Mouse (Mus musculus) kidney, postnatal 0 days (tissue): ENCODE data around the gene Chil1. TPM values are rescaled to one million over a fixed set of nuclear protein-coding genes. Genes with fewer than 3 reads are reported as not detected.

Experiments used
- ATAC-seq: fragments of 200-750 bp; cut with Nextera tagmentation; replicated peaks from 2 replicates; pipeline ENCODE4 v1.8.0; 2017; ENCODE audit warnings: low read depth, moderate number of reproducible peaks, moderate TSS enrichment, moderate library complexity; ENCODE audit not compliant: low FRiP score
- DNase-seq: peaks from one replicate; pipeline ENCODE4 v3.0.0-alpha.2; 2016; ENCODE audit warnings: low spot score
- H3K27ac ChIP-seq: fragments of 300-500 bp; sonication (generic); 2 replicates; pipeline ENCODE4 v1.5.1; 2014; ENCODE audit warnings: mild to moderate bottlenecking
- H3K27me3 ChIP-seq: fragments of 300-500 bp; sonication (generic); 2 replicates; pipeline ENCODE4 v1.6.1; 2014; ENCODE audit warnings: low read length, mixed read lengths; ENCODE audit not compliant: insufficient read depth
- H3K36me3 ChIP-seq: fragments of 300-500 bp; sonication (generic); 2 replicates; pipeline ENCODE4 v1.6.1; 2014; ENCODE audit warnings: low read length, mixed read lengths; ENCODE audit not compliant: insufficient read depth
- H3K4me1 ChIP-seq: fragments of 300-500 bp; sonication (generic); replicated peaks from 2 replicates; pipeline ENCODE4 v1.6.1; 2014; ENCODE audit warnings: antibody characterized with exemption, low read length, mixed read lengths; ENCODE audit not compliant: insufficient read depth
- H3K4me2 ChIP-seq: fragments of 300-500 bp; sonication (generic); 2 replicates; pipeline ENCODE4 v1.6.1; 2014; ENCODE audit warnings: mild to moderate bottlenecking, low read length, moderate library complexity, mixed read lengths
- H3K4me3 ChIP-seq: fragments of 300-500 bp; sonication (generic); replicated peaks from 2 replicates; pipeline ENCODE4 v1.5.1; 2014; ENCODE audit warnings: low read depth, low read length
- H3K9ac ChIP-seq: fragments of 300-500 bp; sonication (generic); 2 replicates; pipeline ENCODE4 v1.6.1; 2014; ENCODE audit warnings: low read depth, low read length
- H3K9me3 ChIP-seq: fragments of 300-500 bp; sonication (generic); replicated peaks from 2 replicates; pipeline ENCODE4 v1.6.1; 2016; ENCODE audit warnings: low read length, inconsistent platforms, mixed read lengths
- CTCF ChIP-seq: IDR thresholded peaks from 2 replicates; pipeline ENCODE4 v1.5.1; 2016; ENCODE audit warnings: antibody characterized with exemption, low read depth, mild to moderate bottlenecking, moderate library complexity
- WGBS: fragments of 180-500 bp; shearing (Covaris S2); extraction: QIAGEN DNeasy Blood & Tissue Kit; methylation state at CpG from one replicate; pipeline ENCODE4 v1.1.7; 2014; 5-methylcytosine and 5-hydroxymethylcytosine counted together
- polyA plus RNA-seq: library from polyadenylated mRNA; unstranded; fragments of >200 nt; fragmentation: Nextera tagmentation; extraction: Ambion mirVana; gene quantifications from 2 replicates; pipeline ENCODE4 v1.2.1, GENCODE M21; 2015

Gene Chil1
- polyA plus RNA-seq, 1 experiment from 2014 or later: 2.4 TPM

- TF ChIP-seq CTCF: 0 out of 2 replicates have a peak, but pooled peaks have one; percentile 10
- H3K36me3 ChIP-seq: no peaks in the 10 kb centered on the region
- ATAC-seq (peak; percentile 34; the same call in 1 of the 2 replicates), DNase-seq (peak; percentile 60)
- peak overlapping the region; percentile 31 for H3K4me3 ChIP-seq
- peak overlapping the region; percentile 68 for H3K4me2 ChIP-seq
- H3K9me3 ChIP-seq: no peaks in the 10 kb centered on the region
- H3K4me1 ChIP-seq: peaks cover 18% of the 10 kb centered on the region; the same call in 1 of the 2 replicates
- peak overlapping the region; percentile 46; the same call in 1 of the 2 replicates for H3K9ac ChIP-seq
- H3K27me3 ChIP-seq: 0 out of 2 replicates have a peak, but pooled peaks cover 3% of the 10 kb centered on the region
- peak overlapping the region; percentile 81; the same call in 1 of the 2 replicates for H3K27ac ChIP-seq
- 1% methylated on average over 41 of the region's 41 CpGs for WGBS
Measured at GRCm38 (mm10) chr1:134234455-134235390, 52.7 kb downstream of the Chil1 start.

GRCm38 (mm10) chr1:134235391-134235921 is 53.5 kb downstream of the Chil1 start, which contains the start of gene Adora1:
Adora1 (minus strand) TSS chr1:134235431.
- no peak for DNase-seq
- WGBS: 1% methylated on average over 34 of the region's 37 CpGs

GRCm38 (mm10) chr1:134236142-134236541 is 54.2 kb downstream of the Chil1 start:
- 0 out of 2 replicates have a peak, but pooled peaks cover 3% of the 10 kb centered on the region for H3K27me3 ChIP-seq
- no peak overlapping the region for H3K27ac ChIP-seq
- no peak for TF ChIP-seq CTCF
- ATAC-seq (no peak), DNase-seq (no peak)
- no peak overlapping the region for H3K9ac ChIP-seq
- no peaks in the 10 kb centered on the region for H3K9me3 ChIP-seq
- H3K4me3 ChIP-seq: no peak overlapping the region
- 47% methylated on average over 3 of the region's 3 CpGs for WGBS
- H3K4me2 ChIP-seq: peak overlapping the region; percentile 68
- no peaks in the 10 kb centered on the region for H3K36me3 ChIP-seq
- peaks cover 18% of the 10 kb centered on the region; the same call in 1 of the 2 replicates for H3K4me1 ChIP-seq

More at GRCm38 (mm10) chr1:134235391-134235921, 53.5 kb downstream of the Chil1 start, which contains the start of gene Adora1:
- peak within 1 kb of the TSS; percentile 31 for H3K4me3 ChIP-seq
- no peaks in the 10 kb centered on the region for H3K36me3 ChIP-seq
- ATAC-seq: no peak
- peak within 1 kb of the TSS; percentile 81; the same call in 1 of the 2 replicates for H3K27ac ChIP-seq
- TF ChIP-seq CTCF: no peak
- 0 out of 2 replicates have a peak, but pooled peaks cover 3% of the 10 kb centered on the region for H3K27me3 ChIP-seq
- peak within 1 kb of the TSS; percentile 68 for H3K4me2 ChIP-seq
- H3K9me3 ChIP-seq: no peaks in the 10 kb centered on the region
- H3K4me1 ChIP-seq: peaks cover 18% of the 10 kb centered on the region; the same call in 1 of the 2 replicates
- peak within 1 kb of the TSS; percentile 46; the same call in 1 of the 2 replicates for H3K9ac ChIP-seq

DNA sequence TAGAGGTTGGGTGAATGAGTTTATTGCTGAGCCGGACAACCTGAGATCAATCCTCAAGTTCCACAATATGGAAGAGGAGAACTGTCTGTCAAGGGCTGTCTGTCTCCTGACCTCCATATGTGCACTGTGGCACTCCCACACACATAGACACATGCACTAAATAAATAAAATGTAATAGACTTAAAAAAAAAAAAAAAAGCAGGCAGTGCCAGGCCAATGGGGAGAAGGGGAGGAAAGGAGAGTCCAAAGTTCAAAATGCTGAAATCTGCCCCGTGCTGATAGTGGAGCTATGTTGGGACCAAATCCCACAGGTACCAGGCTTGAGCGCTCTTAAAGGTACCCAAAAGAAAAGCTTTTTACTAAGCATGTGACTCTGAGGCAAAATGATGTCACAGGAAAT is 55.5 kb downstream of the Chil1 start:
- no peak for ATAC-seq
- no peak for TF ChIP-seq CTCF
- H3K4me3 ChIP-seq: no peak overlapping the region

More for the DNA sequence above, 55.5 kb downstream of the Chil1 start:
- Histone ChIP-seq H3K9ac (no peak overlapping the region), H3K4me1 (peaks cover 15% of the 10 kb centered on the region; the same call in 1 of the 2 replicates), H3K27me3 (0 out of 2 replicates have a peak, but pooled peaks cover 3% of the 10 kb centered on the region), H3K27ac (no peak overlapping the region), H3K9me3 (no peaks in the 10 kb centered on the region), H3K4me2 (no peak overlapping the region), H3K36me3 (no peaks in the 10 kb centered on the region)
- no peak for DNase-seq
- 65% methylated on average over 3 of the region's 3 CpGs for WGBS

Other genes starting within 250 kb of the Chil1 start
- gene Fmod, start 144.9 kb upstream of the Chil1 start, polyA plus RNA-seq: 7.8 and 9.4 TPM in 2 replicates
- gene Btg2, start 103.1 kb upstream of the Chil1 start, polyA plus RNA-seq: 37.5 and 39.2 TPM in 2 replicates
- 0.41 and 0.58 TPM in 2 replicates for gene Chit1, start 70.9 kb upstream of the Chil1 start, polyA plus RNA-seq
- gene Mybph, start 11.3 kb downstream of the Chil1 start, polyA plus RNA-seq: 0.13 TPM in 1 of 2 replicates, not detected in the other
- gene Adora1, start 53.3 kb downstream of the Chil1 start, polyA plus RNA-seq: 11.7 and 13.7 TPM in 2 replicates
- gene Myog, start 107.8 kb downstream of the Chil1 start, polyA plus RNA-seq: 0.08 TPM in 1 of 2 replicates, not detected in the other
- gene Ppfia4, start 150.8 kb downstream of the Chil1 start, polyA plus RNA-seq: 2.0 and 2.3 TPM in 2 replicates
- gene Tmem183a, start 179.8 kb downstream of the Chil1 start, polyA plus RNA-seq: 56.7 and 65.7 TPM in 2 replicates
- not detected in 2 replicates for gene 4933406M09Rik, start 203.8 kb downstream of the Chil1 start, polyA plus RNA-seq
- 16.1 and 22.7 TPM in 2 replicates for gene Cyb5r1, start 223.4 kb downstream of the Chil1 start, polyA plus RNA-seq
- 94.4 and 95.6 TPM in 2 replicates for gene Adipor1, start 233.2 kb downstream of the Chil1 start, polyA plus RNA-seq